8 mouse cellular contexts compared by ENCODE assay signal in the genomic region with DNA sequence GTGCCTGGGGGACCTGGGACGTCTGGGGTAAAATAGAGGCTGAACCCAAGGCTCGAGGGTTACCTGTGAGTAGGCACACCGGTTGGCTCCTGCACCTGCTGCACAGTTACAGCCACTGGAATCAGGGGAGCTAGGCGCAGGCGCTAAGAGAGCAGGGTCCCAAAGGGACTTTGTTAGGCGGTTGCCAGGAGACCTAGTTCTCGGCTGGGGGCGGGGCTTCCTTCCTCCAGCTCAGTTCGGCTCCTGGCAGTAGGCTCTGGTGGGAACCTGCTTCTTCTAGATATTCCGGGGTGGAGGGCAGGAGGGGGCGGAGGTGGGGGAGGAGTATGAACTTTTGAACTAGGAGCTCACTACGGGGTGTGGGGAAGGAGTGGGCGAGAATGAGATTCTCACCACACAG. TPM values are rescaled to one million over a fixed set of nuclear protein-coding genes. Genes with fewer than 3 reads are reported as not detected.
A peak's percentile ranks its signal among the peaks of the same experiment; 100 is the strongest.
DNase-seq lines count a peak whose midpoint lies in the region; ATAC-seq and TF ChIP-seq lines count a peak whose summit lies in the region.

No protein-coding gene starts in this region.

- peaks cover 27% of the 10 kb centered on the region for H3K27me3 ChIP-seq in forebrain, embryonic 10.5 days (ENCODE audit: poor library complexity, severe bottlenecking)
- H3K27me3 ChIP-seq in hindbrain, embryonic 12.5 days: no peaks in the 10 kb centered on the region; the same call in 1 of the 2 replicates
- H3K27me3 ChIP-seq in limb, embryonic 10.5 days (ENCODE audit: low read depth, poor library complexity, severe bottlenecking): peaks cover 12% of the 10 kb centered on the region; the same call in 1 of the 2 replicates
- H3K27me3 ChIP-seq in neural tube, embryonic 12.5 days (replicated peaks): 0 out of 2 replicates have a peak, but pooled peaks cover 3% of the 10 kb centered on the region

- DNase-seq in lung, adult 18-20 months: peak; percentile 28 to 57
- no peak for DNase-seq in lung, adult 2 months
- peak; percentile 72 for DNase-seq in forebrain, embryonic 10.5 days (ENCODE audit: extremely low spot score, low spot score)
- peak; percentile 59 for DNase-seq in limb, embryonic 10.5 days (ENCODE audit: low spot score)
- DNase-seq in thymus, postnatal 36 days: peak; percentile 44 to 60
- no peak for DNase-seq in Muller cell, postnatal 12 days (ENCODE audit: inconsistent ontology term)

- peak overlapping the region; percentile 13 for H3K27ac ChIP-seq in forebrain, embryonic 10.5 days
- H3K27ac ChIP-seq in hindbrain, embryonic 12.5 days: no peak overlapping the region
- H3K27ac ChIP-seq in limb, embryonic 10.5 days: no peak overlapping the region
- no peak overlapping the region for H3K27ac ChIP-seq in neural tube, embryonic 12.5 days

- 11% methylated on average over 13 of the region's 13 CpGs for WGBS in lung, adult 2 months
- WGBS in forebrain, embryonic 10.5 days: 8% methylated on average over 13 of the region's 13 CpGs
- WGBS in hindbrain, embryonic 12.5 days: 3% methylated on average over 13 of the region's 13 CpGs
- WGBS in limb, embryonic 10.5 days: 7% methylated on average over 13 of the region's 13 CpGs
- WGBS in neural tube, embryonic 12.5 days: 3% methylated on average over 13 of the region's 13 CpGs

- no peaks in the 10 kb centered on the region for H3K9me3 ChIP-seq in forebrain, embryonic 10.5 days
- no peaks in the 10 kb centered on the region for H3K9me3 ChIP-seq in hindbrain, embryonic 12.5 days (replicated peaks)
- H3K9me3 ChIP-seq in limb, embryonic 10.5 days (replicated peaks): no peaks in the 10 kb centered on the region
- no peaks in the 10 kb centered on the region for H3K9me3 ChIP-seq in neural tube, embryonic 12.5 days

- no peaks in the 10 kb centered on the region for H3K36me3 ChIP-seq in forebrain, embryonic 10.5 days (replicated peaks)
- H3K36me3 ChIP-seq in hindbrain, embryonic 12.5 days: no peaks in the 10 kb centered on the region
- no peaks in the 10 kb centered on the region for H3K36me3 ChIP-seq in limb, embryonic 10.5 days
- no peaks in the 10 kb centered on the region for H3K36me3 ChIP-seq in neural tube, embryonic 12.5 days

- no peak for TF ChIP-seq POLR2A in lung, adult 2 months (IDR thresholded peaks at IDR 0.05; ENCODE audit: borderline replicate concordance, extremely low read depth, low read depth, low read length)

- H3K4me1 ChIP-seq in lung, adult 2 months (ENCODE audit: control insufficient read depth, insufficient read depth, low read length): no peaks in the 10 kb centered on the region
- H3K4me1 ChIP-seq in forebrain, embryonic 10.5 days: peaks cover 26% of the 10 kb centered on the region
- H3K4me1 ChIP-seq in hindbrain, embryonic 12.5 days: peaks cover 12% of the 10 kb centered on the region
- peaks cover 12% of the 10 kb centered on the region for H3K4me1 ChIP-seq in limb, embryonic 10.5 days
- H3K4me1 ChIP-seq in neural tube, embryonic 12.5 days: peaks cover 6% of the 10 kb centered on the region; the same call in 1 of the 2 replicates

- H3K4me2 ChIP-seq in hindbrain, embryonic 12.5 days (replicated peaks): peak overlapping the region; percentile 24
- peak overlapping the region; percentile 0; the same call in 1 of the 2 replicates for H3K4me2 ChIP-seq in neural tube, embryonic 12.5 days (replicated peaks)

- no peak overlapping the region for H3K4me3 ChIP-seq in lung, adult 2 months (replicated peaks; ENCODE audit: extremely low read depth, low read depth, low read length)
- no peak overlapping the region for H3K4me3 ChIP-seq in forebrain, embryonic 10.5 days
- H3K4me3 ChIP-seq in hindbrain, embryonic 12.5 days: no peak overlapping the region
- no peak overlapping the region for H3K4me3 ChIP-seq in limb, embryonic 10.5 days
- H3K4me3 ChIP-seq in neural tube, embryonic 12.5 days: no peak overlapping the region

- no peak overlapping the region for H3K9ac ChIP-seq in hindbrain, embryonic 12.5 days
- no peak overlapping the region for H3K9ac ChIP-seq in neural tube, embryonic 12.5 days

- ATAC-seq in hindbrain, embryonic 12.5 days (ENCODE audit: low FRiP score): peak; percentile 76
- peak; percentile 88 for ATAC-seq in neural tube, embryonic 12.5 days (ENCODE audit: low FRiP score, low read depth)

- TF ChIP-seq CTCF in lung, adult 2 months (IDR thresholded peaks at IDR 0.05; ENCODE audit: insufficient read depth, low read length): no peak

RNA-seq across cellular contexts. Expression of gene Efcc1, which starts 8.0 kb away (rescaled TPM):
- polyA plus RNA-seq in lung, adult 2 months (2012; rRNA removed): 14.5 and 16.3 TPM in 2 replicates
- polyA plus RNA-seq in forebrain, embryonic 10.5 days (2016; fragmentation: Nextera tagmentation; extraction: Ambion mirVana): 0.84 TPM in 2 replicates
- 8.2 and 9.7 TPM in 2 replicates for polyA plus RNA-seq in hindbrain, embryonic 12.5 days (2016; fragmentation: Nextera tagmentation; extraction: Ambion mirVana)
- 0.08 and 0.18 TPM in 2 replicates for polyA plus RNA-seq in limb, embryonic 10.5 days (2016; fragmentation: Nextera tagmentation; extraction: Ambion mirVana)
- polyA plus RNA-seq in neural tube, embryonic 12.5 days (2016; fragmentation: Nextera tagmentation; extraction: Ambion mirVana): 8.7 and 9.3 TPM in 2 replicates

RNA-seq across cellular contexts. Expression of gene Aplf, which starts 50.6 kb away (rescaled TPM):
- polyA plus RNA-seq in lung, adult 2 months (2012; rRNA removed): 2.4 and 3.6 TPM in 2 replicates
- 12.9 and 13.0 TPM in 2 replicates for polyA plus RNA-seq in forebrain, embryonic 10.5 days (2016; fragmentation: Nextera tagmentation; extraction: Ambion mirVana)
- 13.0 and 14.4 TPM in 2 replicates for polyA plus RNA-seq in hindbrain, embryonic 12.5 days (2016; fragmentation: Nextera tagmentation; extraction: Ambion mirVana)
- polyA plus RNA-seq in limb, embryonic 10.5 days (2016; fragmentation: Nextera tagmentation; extraction: Ambion mirVana): 12.6 and 12.7 TPM in 2 replicates
- polyA plus RNA-seq in neural tube, embryonic 12.5 days (2016; fragmentation: Nextera tagmentation; extraction: Ambion mirVana): 12.3 and 13.0 TPM in 2 replicates

RNA-seq across cellular contexts. Expression of gene Gp9, which starts 55.2 kb away (rescaled TPM):
- polyA plus RNA-seq in lung, adult 2 months (2012; rRNA removed): 13.1 and 14.9 TPM in 2 replicates
- polyA plus RNA-seq in forebrain, embryonic 10.5 days (2016; fragmentation: Nextera tagmentation; extraction: Ambion mirVana): 2.5 and 3.2 TPM in 2 replicates
- 1.8 and 2.6 TPM in 2 replicates for polyA plus RNA-seq in hindbrain, embryonic 12.5 days (2016; fragmentation: Nextera tagmentation; extraction: Ambion mirVana)
- polyA plus RNA-seq in limb, embryonic 10.5 days (2016; fragmentation: Nextera tagmentation; extraction: Ambion mirVana): 1.6 and 2.1 TPM in 2 replicates
- 1.6 and 2.8 TPM in 2 replicates for polyA plus RNA-seq in neural tube, embryonic 12.5 days (2016; fragmentation: Nextera tagmentation; extraction: Ambion mirVana)

Comparison
In these comparisons a context has a peak if more than half of its experiments do, and no peak if none do; other contexts are left out.
1. DNase-seq: peak in lung, adult 18-20 months (2 of 2), forebrain, embryonic 10.5 days (single experiment), limb, embryonic 10.5 days (single experiment) and thymus, postnatal 36 days (2 of 2); none in lung, adult 2 months (single experiment) and Muller cell, postnatal 12 days (single experiment).